Mouse (Mus musculus): ENCODE measurements at regions not wholly inside any gene's neighbourhood (a gene's known extent, or its start where the extent isn't known, plus 50 kb on each side); places are given as distances from the start of the nearest gene placed in this dataset.
"Not testable (repeated sequence)": the region's sequence is repeated elsewhere in the genome, so short reads cannot be mapped to it uniquely, and the experiment has no call there.

DNA sequence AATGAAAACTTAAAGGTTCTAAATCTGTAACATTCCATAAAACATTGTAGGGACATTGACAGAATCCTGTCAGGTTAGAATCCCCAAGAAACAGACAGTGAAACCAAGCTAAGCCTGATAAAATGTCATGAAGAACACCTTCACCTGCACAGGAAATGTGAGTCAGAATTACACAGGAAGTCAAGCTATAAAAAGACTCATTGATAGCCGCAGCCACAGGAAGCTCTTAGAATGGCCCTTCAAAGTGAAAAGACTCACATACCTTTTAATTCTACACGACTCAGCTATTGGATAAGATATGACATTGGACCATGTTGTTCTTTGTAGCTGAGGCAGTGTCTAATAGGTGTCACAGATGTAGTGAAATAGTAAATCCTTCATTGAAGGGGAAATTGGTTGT, 55.3 kb downstream of the Spin2c start:
- no peak overlapping the region for H3K4me3 ChIP-seq
- no peaks in the 10 kb centered on the region for H3K27me3 ChIP-seq (ENCODE audit: poor library complexity, severe bottlenecking)
- no peak overlapping the region for H3K27ac ChIP-seq
- no peak for DNase-seq (ENCODE audit: extremely low spot score, low spot score)
- H3K9me3 ChIP-seq, result no peaks in the 10 kb centered on the region
- no peaks in the 10 kb centered on the region for H3K36me3 ChIP-seq (replicated peaks)
- no peaks in the 10 kb centered on the region for H3K4me1 ChIP-seq
- 93% methylated on average over 2 of the region's 2 CpGs for WGBS

DNA sequence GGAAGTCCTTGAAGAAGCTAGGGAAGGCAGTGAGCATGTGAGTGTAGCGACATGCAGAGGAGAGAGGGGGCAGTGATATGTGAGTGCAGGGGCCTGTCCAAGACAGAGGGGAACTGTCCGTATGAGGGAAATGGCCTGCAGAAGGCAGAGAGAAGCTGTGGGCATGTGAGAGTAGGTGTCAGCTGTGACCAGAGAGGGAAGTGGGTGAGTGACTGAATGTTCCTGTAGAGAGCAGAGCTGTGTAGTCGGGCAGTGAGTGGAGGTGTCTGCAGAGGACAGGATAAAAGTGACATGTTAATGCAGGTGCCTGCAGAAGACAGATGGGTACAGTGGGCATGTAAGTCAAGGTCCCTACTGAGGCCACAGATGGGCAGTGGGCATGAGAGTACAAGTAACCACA, 84.4 kb downstream of the Samt1 start:
- Histone ChIP-seq H3K4me1 (no peaks in the 10 kb centered on the region), H3K9me3 (no peaks in the 10 kb centered on the region), H3K27me3 (ENCODE audit: poor library complexity, severe bottlenecking) (no peaks in the 10 kb centered on the region), H3K4me3 (no peak overlapping the region), H3K27ac (no peak overlapping the region), H3K36me3 (replicated peaks) (no peaks in the 10 kb centered on the region)
- 77% methylated on average over 3 of the region's 3 CpGs for WGBS
- DNase-seq (ENCODE audit: extremely low spot score, low spot score), result no peak

DNA sequence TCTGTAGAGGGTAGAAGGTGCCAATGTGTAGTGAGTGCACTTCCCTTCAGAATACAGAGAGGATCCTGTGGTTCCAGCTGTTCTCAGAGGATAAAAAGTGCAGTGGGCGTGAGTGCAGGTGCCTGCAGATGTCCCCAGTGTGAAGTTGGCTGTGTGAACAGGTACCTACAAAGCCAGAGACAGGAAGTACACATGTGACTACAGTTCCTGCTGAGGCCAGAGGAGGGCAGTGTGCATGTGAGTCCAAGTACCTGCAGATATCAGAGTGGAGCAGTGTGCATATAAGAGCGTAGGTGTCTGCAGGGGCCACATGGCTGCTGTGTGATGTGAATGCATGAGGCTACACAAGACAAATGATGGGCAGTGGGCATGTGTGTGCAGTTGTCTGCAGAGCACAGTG, 79.9 kb downstream of the Samt1 start:
- Histone ChIP-seq H3K36me3 (replicated peaks) (no peaks in the 10 kb centered on the region), H3K27me3 (ENCODE audit: poor library complexity, severe bottlenecking) (no peaks in the 10 kb centered on the region), H3K4me3 (no peak overlapping the region), H3K9me3 (no peaks in the 10 kb centered on the region), H3K27ac (no peak overlapping the region), H3K4me1 (no peaks in the 10 kb centered on the region)
- no peak for DNase-seq (ENCODE audit: extremely low spot score, low spot score)
- WGBS, result 76% methylated on average over 2 of the region's 2 CpGs

DNA sequence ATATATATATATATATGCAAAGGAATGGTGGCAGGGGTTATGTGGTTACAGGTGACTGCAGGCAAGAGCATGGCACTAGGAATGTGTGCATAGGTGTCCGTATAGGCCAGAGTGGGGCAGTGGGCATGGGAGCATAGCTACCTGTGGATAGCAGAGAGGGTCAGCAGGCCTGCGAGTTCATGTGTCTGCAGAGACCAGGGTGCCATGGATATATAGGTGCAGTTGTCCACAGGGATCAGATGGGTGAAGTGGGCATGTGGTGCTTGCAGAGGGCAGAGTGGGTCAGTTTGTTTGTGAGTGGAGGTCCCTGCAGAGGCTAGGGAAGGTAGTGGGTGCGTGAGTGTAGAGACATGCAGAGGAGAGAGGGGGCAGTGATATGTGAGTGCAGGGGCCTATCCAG, 76.3 kb downstream of the Samt1 start:
- Histone ChIP-seq H3K36me3 (replicated peaks) (no peaks in the 10 kb centered on the region), H3K27ac (no peak overlapping the region), H3K4me3 (no peak overlapping the region), H3K27me3 (ENCODE audit: poor library complexity, severe bottlenecking) (no peaks in the 10 kb centered on the region), H3K9me3 (no peaks in the 10 kb centered on the region), H3K4me1 (no peaks in the 10 kb centered on the region)
- DNase-seq (ENCODE audit: extremely low spot score, low spot score), result peak; percentile 2
- WGBS, result 89% methylated on average over 3 of the region's 3 CpGs

DNA sequence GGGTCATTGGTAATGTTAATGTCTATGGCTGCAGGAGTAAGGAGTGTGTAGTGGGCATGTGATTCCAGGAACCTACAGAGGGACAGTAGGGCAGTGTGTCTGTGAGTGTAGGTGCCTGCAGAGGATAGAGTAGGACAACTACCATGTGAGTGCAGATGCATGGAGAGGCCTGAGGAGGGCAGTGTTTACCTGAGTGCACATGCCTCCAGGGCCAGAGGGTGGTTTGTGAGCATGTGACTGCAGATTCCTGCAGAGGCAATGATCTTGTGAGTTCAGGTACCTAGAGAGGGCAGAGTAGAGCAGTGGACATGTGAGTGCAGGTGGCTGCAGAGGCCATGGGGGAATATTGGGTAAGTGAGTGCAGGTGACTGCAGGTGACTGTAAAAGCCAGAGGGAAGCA, 75.1 kb downstream of the Samt1 start:
- H3K27me3 ChIP-seq (ENCODE audit: poor library complexity, severe bottlenecking), result no peaks in the 10 kb centered on the region
- no peak overlapping the region for H3K4me3 ChIP-seq
- no peak overlapping the region for H3K27ac ChIP-seq
- H3K4me1 ChIP-seq, result no peaks in the 10 kb centered on the region
- peak; percentile 5 for DNase-seq (ENCODE audit: extremely low spot score, low spot score)
- no peaks in the 10 kb centered on the region for H3K9me3 ChIP-seq
- no peaks in the 10 kb centered on the region for H3K36me3 ChIP-seq (replicated peaks)

DNA sequence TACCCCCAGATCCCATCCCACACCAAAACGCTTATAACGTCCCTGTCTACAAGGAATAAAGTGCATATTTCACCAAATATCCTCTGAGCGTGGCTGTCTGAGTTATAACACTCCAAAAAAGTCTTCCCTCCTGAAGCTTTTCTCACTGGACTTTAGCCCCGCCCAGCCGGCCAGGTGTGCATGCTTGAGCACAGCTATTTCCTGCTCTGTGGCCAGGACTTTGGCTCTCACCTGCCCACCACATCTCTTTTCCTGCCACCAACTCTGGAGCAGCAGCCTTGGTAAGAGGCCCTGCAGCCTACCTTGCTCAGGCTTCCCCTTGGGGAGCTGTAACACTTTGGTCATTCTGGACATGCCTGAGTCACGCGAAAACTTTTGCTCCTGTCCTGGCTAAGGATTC, 72.4 kb downstream of the Samt1 start:
- DNase-seq (ENCODE audit: extremely low spot score, low spot score), result no peak
- Histone ChIP-seq H3K4me1 (no peaks in the 10 kb centered on the region), H3K4me3 (no peak overlapping the region), H3K9me3 (no peaks in the 10 kb centered on the region), H3K36me3 (replicated peaks) (no peaks in the 10 kb centered on the region), H3K27ac (no peak overlapping the region), H3K27me3 (ENCODE audit: poor library complexity, severe bottlenecking) (no peaks in the 10 kb centered on the region)
- 93% methylated on average over 7 of the region's 7 CpGs for WGBS

DNA sequence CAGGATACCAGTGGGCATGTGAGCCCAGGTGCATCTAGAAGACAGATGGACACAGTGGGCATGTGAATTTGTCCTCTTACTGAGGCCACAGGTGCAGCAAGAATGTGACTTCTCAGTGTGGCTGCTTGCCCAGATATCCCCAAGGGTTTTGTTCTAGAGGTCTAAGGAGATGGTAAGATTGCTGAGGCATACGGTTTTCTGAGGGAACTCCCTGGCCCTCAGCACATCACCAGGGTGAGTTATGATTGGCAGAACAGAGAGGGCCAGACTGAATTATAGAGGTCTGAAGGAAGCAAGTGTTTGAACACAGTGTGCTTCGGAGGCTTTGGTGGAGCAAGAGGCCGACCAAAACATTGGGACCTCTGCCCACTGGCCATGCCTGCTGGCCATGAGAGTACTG, 71.3 kb downstream of the Samt1 start:
- H3K4me3 ChIP-seq; DNase-seq (ENCODE audit: extremely low spot score, low spot score); H3K27ac ChIP-seq; H3K4me1 ChIP-seq; H3K27me3 ChIP-seq (ENCODE audit: poor library complexity, severe bottlenecking); H3K9me3 ChIP-seq; H3K36me3 ChIP-seq (replicated peaks): not testable (repeated sequence)
- 77% methylated on average over 3 of the region's 3 CpGs for WGBS
